ENCODE assay signal across 27 mouse cellular contexts in the genomic region with DNA sequence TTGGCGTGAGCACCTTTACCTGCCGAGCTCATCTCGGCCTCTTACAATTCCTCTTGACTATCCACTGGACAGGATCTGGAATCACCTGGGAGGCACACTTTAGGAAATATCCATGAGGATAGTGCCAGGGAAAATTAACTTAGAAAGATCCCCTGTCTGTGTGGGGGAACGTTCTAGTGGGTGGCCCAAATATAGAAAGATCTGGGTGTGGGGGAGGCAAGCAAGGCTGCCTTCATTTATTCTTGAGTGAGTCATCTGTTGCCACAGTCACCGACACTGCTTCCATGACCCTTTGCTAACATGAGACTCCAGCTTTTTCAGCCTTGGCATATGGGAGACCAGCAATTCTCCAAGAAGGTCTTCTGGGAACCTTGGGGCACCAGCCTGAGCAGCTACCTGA.
"Had no signal": no experiment of that assay in that cellular context is flagged by ENCODE, and none has a peak within 500 bp of the region (broad histone marks: within the 10 kb centered on the region; RNA-seq: fewer than 3 reads in every experiment).

No protein-coding gene starts in this region.

- H3K4me2 ChIP-seq: heart, embryonic 12.5 days; hindbrain, embryonic 12.5 days; hindbrain, embryonic 14.5 days; intestine, embryonic 15.5 days; limb, embryonic 12.5 days; liver, embryonic 11.5 days; liver, embryonic 13.5 days had no signal

- H3K9ac ChIP-seq: heart, embryonic 12.5 days; hindbrain, embryonic 12.5 days; hindbrain, embryonic 14.5 days; intestine, embryonic 15.5 days; limb, embryonic 12.5 days; liver, embryonic 13.5 days had no signal

- H3K36me3 ChIP-seq: heart, embryonic 10.5 days; heart, embryonic 12.5 days; hindbrain, embryonic 10.5 days; hindbrain, embryonic 12.5 days; intestine, embryonic 15.5 days; limb, embryonic 10.5 days; limb, embryonic 12.5 days; liver, embryonic 13.5 days had no signal

- H3K4me1 ChIP-seq: hindbrain, embryonic 12.5 days; intestine, embryonic 15.5 days; liver, embryonic 13.5 days had no signal

- H3K27me3 ChIP-seq: heart, embryonic 12.5 days; hindbrain, embryonic 12.5 days; intestine, embryonic 15.5 days; limb, embryonic 12.5 days; liver, embryonic 13.5 days had no signal

- H3K9me3 ChIP-seq: heart, embryonic 10.5 days; heart, embryonic 12.5 days; hindbrain, embryonic 10.5 days; hindbrain, embryonic 12.5 days; intestine, embryonic 15.5 days; limb, embryonic 10.5 days; limb, embryonic 12.5 days; liver, embryonic 13.5 days had no signal

- DNase-seq: gastrocnemius, adult 2 months; gastrocnemius, postnatal 10 days; gastrocnemius, postnatal 25 days; heart, adult 18-20 months; heart, postnatal 10 days; heart, postnatal 4 days; kidney, adult 18-20 months; kidney, adult 8-10 months; kidney, postnatal 10 days; kidney, postnatal 25 days; kidney, postnatal 4 days; liver; liver, embryonic 13.5 days had no signal

- H3K4me3 ChIP-seq: gastrocnemius, adult 2 months; heart, embryonic 10.5 days; heart, embryonic 12.5 days; hindbrain, embryonic 10.5 days; hindbrain, embryonic 12.5 days; intestine, embryonic 15.5 days; layer of hippocampus, adult 2 months; left cerebral cortex, adult 2 months; limb, embryonic 10.5 days; limb, embryonic 12.5 days; liver, embryonic 13.5 days had no signal

- H3K27ac ChIP-seq: gastrocnemius, adult 2 months; heart, embryonic 10.5 days; hindbrain, embryonic 10.5 days; hindbrain, embryonic 12.5 days; hindbrain, embryonic 14.5 days; intestine, embryonic 15.5 days; layer of hippocampus, adult 2 months; left cerebral cortex, adult 2 months; limb, embryonic 12.5 days; liver, embryonic 13.5 days had no signal

- ATAC-seq: hindbrain, embryonic 16.5 days; inflammation-experienced regulatory T-cells, adult 6 months; intestine, embryonic 15.5 days; intestine, postnatal 0 days had no signal
